8 mouse cellular contexts compared by ENCODE assay signal in the genomic region with DNA sequence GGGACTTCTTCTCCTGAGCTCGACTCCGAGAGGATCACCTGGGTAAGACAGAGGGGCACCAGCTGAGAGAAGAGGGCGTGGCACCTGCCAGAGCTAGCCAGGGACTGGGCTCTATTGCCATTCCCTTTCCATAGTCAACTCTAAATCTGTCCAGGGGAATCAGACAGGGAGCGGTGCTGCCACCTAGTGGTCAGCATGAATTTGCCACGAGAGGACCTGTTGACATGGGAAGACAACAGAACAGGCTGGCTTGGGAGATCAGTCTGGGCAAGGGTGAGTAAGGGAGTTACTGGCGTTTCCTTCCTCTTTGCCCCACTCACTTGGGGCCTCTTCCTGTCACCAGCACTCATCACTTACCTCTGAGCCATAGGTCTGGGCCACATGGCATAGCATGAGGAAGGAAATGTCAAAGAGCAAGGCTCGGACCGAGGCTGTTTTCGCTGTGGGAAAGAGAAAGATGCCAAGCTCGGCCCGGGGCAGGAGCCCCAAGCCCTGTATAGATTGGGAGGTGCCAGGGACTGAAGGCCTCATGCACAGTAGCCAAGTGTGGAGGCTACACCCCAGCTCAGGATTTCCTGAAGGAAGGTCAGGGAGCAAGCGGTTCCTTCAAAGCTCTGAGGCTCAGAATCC. TPM values are rescaled to one million over a fixed set of nuclear protein-coding genes. Genes with fewer than 3 reads are reported as not detected.
DNase-seq lines count a peak whose midpoint lies in the region; ATAC-seq lines count a peak whose summit lies in the region.

No protein-coding gene starts in this region.

- no peaks in the 10 kb centered on the region for H3K9me3 ChIP-seq in limb, embryonic 12.5 days
- no peaks in the 10 kb centered on the region for H3K9me3 ChIP-seq in midbrain, embryonic 15.5 days
- H3K9me3 ChIP-seq in stomach, embryonic 15.5 days: no peaks in the 10 kb centered on the region

- H3K36me3 ChIP-seq in limb, embryonic 12.5 days: peaks cover 96% of the 10 kb centered on the region
- H3K36me3 ChIP-seq in midbrain, embryonic 15.5 days (replicated peaks): peaks cover 46% of the 10 kb centered on the region
- H3K36me3 ChIP-seq in stomach, embryonic 15.5 days: peaks cover 41% of the 10 kb centered on the region

- H3K4me3 ChIP-seq in limb, embryonic 12.5 days (replicated peaks): no peak overlapping the region
- no peak overlapping the region for H3K4me3 ChIP-seq in midbrain, embryonic 15.5 days
- H3K4me3 ChIP-seq in stomach, embryonic 15.5 days (replicated peaks): no peak overlapping the region

- peak; percentile 56 for DNase-seq in 3134 (ENCODE audit: extremely low read depth, insufficient read length, low spot score)
- peak; percentile 75 to 92 for DNase-seq in adrenal gland, adult (ENCODE audit: inconsistent age in 2 of 2, low spot score in 1 of 2)
- DNase-seq in embryo, embryonic 11 days: peak; percentile 86
- peak; percentile 67 to 85 for DNase-seq in gastrocnemius, postnatal 4 days (ENCODE audit: low spot score in 2 of 2)
- DNase-seq in kidney, adult 18-20 months: peak; percentile 90

- peak overlapping the region; percentile 45; the same call in 1 of the 2 replicates for H3K27ac ChIP-seq in limb, embryonic 12.5 days
- H3K27ac ChIP-seq in midbrain, embryonic 15.5 days: no peak overlapping the region
- 0 out of 2 replicates have a peak overlapping the region, but pooled peaks have one; percentile 24 for H3K27ac ChIP-seq in stomach, embryonic 15.5 days

- 59% methylated on average over 12 of the region's 12 CpGs for WGBS in limb, embryonic 12.5 days
- 57% methylated on average over 12 of the region's 12 CpGs for WGBS in midbrain, embryonic 15.5 days
- WGBS in stomach, embryonic 15.5 days: 48% methylated on average over 12 of the region's 12 CpGs

- ATAC-seq in limb, embryonic 12.5 days (ENCODE audit: insufficient number of reproducible peaks, insufficient read depth, low FRiP score, low TSS enrichment, low read depth): peak; percentile 49; the same call in 1 of the 2 replicates
- peak; percentile 46; the same call in 1 of the 2 replicates for ATAC-seq in midbrain, embryonic 15.5 days (replicated peaks)
- ATAC-seq in stomach, embryonic 15.5 days (ENCODE audit: insufficient read depth, low FRiP score, low read depth): 0 out of 2 replicates have a peak, but pooled peaks have one; percentile 17

- H3K27me3 ChIP-seq in limb, embryonic 12.5 days: no peaks in the 10 kb centered on the region
- no peaks in the 10 kb centered on the region for H3K27me3 ChIP-seq in midbrain, embryonic 15.5 days (replicated peaks)
- H3K27me3 ChIP-seq in stomach, embryonic 15.5 days (replicated peaks): no peaks in the 10 kb centered on the region

- no peak overlapping the region for H3K9ac ChIP-seq in limb, embryonic 12.5 days (replicated peaks)
- H3K9ac ChIP-seq in midbrain, embryonic 15.5 days: no peak overlapping the region
- H3K9ac ChIP-seq in stomach, embryonic 15.5 days: no peak overlapping the region

- H3K4me1 ChIP-seq in limb, embryonic 12.5 days (replicated peaks): no peaks in the 10 kb centered on the region
- no peaks in the 10 kb centered on the region for H3K4me1 ChIP-seq in midbrain, embryonic 15.5 days
- peaks cover 28% of the 10 kb centered on the region for H3K4me1 ChIP-seq in stomach, embryonic 15.5 days

- H3K4me2 ChIP-seq in limb, embryonic 12.5 days: no peak overlapping the region
- H3K4me2 ChIP-seq in midbrain, embryonic 15.5 days: no peak overlapping the region
- H3K4me2 ChIP-seq in stomach, embryonic 15.5 days: no peak overlapping the region; the same call in 1 of the 2 replicates

RNA-seq across cellular contexts. Expression of gene Csf3, which starts 9.5 kb away (rescaled TPM):
- not detected for total RNA-seq in gastrocnemius, postnatal 4 days (2021)
- not detected in 2 replicates for polyA plus RNA-seq in limb, embryonic 12.5 days (2016; fragmentation: Nextera tagmentation; extraction: Ambion mirVana)
- not detected in 2 replicates for polyA plus RNA-seq in midbrain, embryonic 15.5 days (2015; fragmentation: Nextera tagmentation; extraction: Ambion mirVana)
- polyA plus RNA-seq in stomach, embryonic 15.5 days (2015; fragmentation: Nextera tagmentation; extraction: Ambion mirVana): not detected in 2 replicates

RNA-seq across cellular contexts. Expression of gene Med24, which starts 18.7 kb away (rescaled TPM):
- total RNA-seq in gastrocnemius, postnatal 4 days (2021): 10 to 100 TPM; 47.8 to 58.0 TPM
- polyA plus RNA-seq in limb, embryonic 12.5 days (2016; fragmentation: Nextera tagmentation; extraction: Ambion mirVana): 74.4 and 79.3 TPM in 2 replicates
- 82.9 and 84.8 TPM in 2 replicates for polyA plus RNA-seq in midbrain, embryonic 15.5 days (2015; fragmentation: Nextera tagmentation; extraction: Ambion mirVana)
- polyA plus RNA-seq in stomach, embryonic 15.5 days (2015; fragmentation: Nextera tagmentation; extraction: Ambion mirVana): 36.4 and 39.7 TPM in 2 replicates

RNA-seq across cellular contexts. Expression of gene Psmd3, which starts 28.2 kb away (rescaled TPM):
- 100 to 1,000 TPM; 130 to 140 TPM for total RNA-seq in gastrocnemius, postnatal 4 days (2021)
- 247 and 258 TPM in 2 replicates for polyA plus RNA-seq in limb, embryonic 12.5 days (2016; fragmentation: Nextera tagmentation; extraction: Ambion mirVana)
- 198 TPM in 2 replicates for polyA plus RNA-seq in midbrain, embryonic 15.5 days (2015; fragmentation: Nextera tagmentation; extraction: Ambion mirVana)
- 180 and 190 TPM in 2 replicates for polyA plus RNA-seq in stomach, embryonic 15.5 days (2015; fragmentation: Nextera tagmentation; extraction: Ambion mirVana)

RNA-seq across cellular contexts. Expression of gene Thra, which starts 29.9 kb away (rescaled TPM):
- total RNA-seq in gastrocnemius, postnatal 4 days (2021): 100 to 1,000 TPM; 225 TPM
- 22.3 and 24.9 TPM in 2 replicates for polyA plus RNA-seq in limb, embryonic 12.5 days (2016; fragmentation: Nextera tagmentation; extraction: Ambion mirVana)
- 151 and 158 TPM in 2 replicates for polyA plus RNA-seq in midbrain, embryonic 15.5 days (2015; fragmentation: Nextera tagmentation; extraction: Ambion mirVana)
- 42.7 and 44.7 TPM in 2 replicates for polyA plus RNA-seq in stomach, embryonic 15.5 days (2015; fragmentation: Nextera tagmentation; extraction: Ambion mirVana)

RNA-seq across cellular contexts. Expression of gene Gsdma, which starts 46.4 kb away (rescaled TPM):
- not detected for total RNA-seq in gastrocnemius, postnatal 4 days (2021)
- polyA plus RNA-seq in limb, embryonic 12.5 days (2016; fragmentation: Nextera tagmentation; extraction: Ambion mirVana): not detected in 2 replicates
- not detected in 2 replicates for polyA plus RNA-seq in midbrain, embryonic 15.5 days (2015; fragmentation: Nextera tagmentation; extraction: Ambion mirVana)
- 0.18 and 0.80 TPM in 2 replicates for polyA plus RNA-seq in stomach, embryonic 15.5 days (2015; fragmentation: Nextera tagmentation; extraction: Ambion mirVana)
